Mouse (Mus musculus): Measurements from ENCODE around the gene Arid5b. TPM values are rescaled to one million over a fixed set of nuclear protein-coding genes. Genes with fewer than 3 reads are reported as not detected.

The Arid5b gene
- polyA plus RNA-seq, 1 experiment from 2014 or later: 17.6 TPM

GRCm38 (mm10) chr10:68087722-68088121 is 190.8 kb downstream of the Arid5b start:
- Histone ChIP-seq H3K27ac (ENCODE audit: low read length) (no peak overlapping the region), H3K27me3 (ENCODE audit: control insufficient read depth, insufficient read depth, low read depth, low read length) (no peaks in the 10 kb centered on the region), H3K9me3 (replicated peaks; ENCODE audit: control insufficient read depth, low read length, poor library complexity, severe bottlenecking) (no peaks in the 10 kb centered on the region), H3K4me3 (ENCODE audit: low read depth, low read length) (no peak overlapping the region), H3K36me3 (ENCODE audit: control insufficient read depth, insufficient read depth, low read length) (no peaks in the 10 kb centered on the region), H3K9ac (ENCODE audit: low read depth, low read length) (no peak overlapping the region), H3K4me1 (ENCODE audit: control insufficient read depth, insufficient read depth, low read length) (no peaks in the 10 kb centered on the region), H3K4me2 (ENCODE audit: low read length) (no peak overlapping the region)
- no peak for ATAC-seq
- 90% methylated on average over 3 of the region's 3 CpGs for WGBS

DNA sequence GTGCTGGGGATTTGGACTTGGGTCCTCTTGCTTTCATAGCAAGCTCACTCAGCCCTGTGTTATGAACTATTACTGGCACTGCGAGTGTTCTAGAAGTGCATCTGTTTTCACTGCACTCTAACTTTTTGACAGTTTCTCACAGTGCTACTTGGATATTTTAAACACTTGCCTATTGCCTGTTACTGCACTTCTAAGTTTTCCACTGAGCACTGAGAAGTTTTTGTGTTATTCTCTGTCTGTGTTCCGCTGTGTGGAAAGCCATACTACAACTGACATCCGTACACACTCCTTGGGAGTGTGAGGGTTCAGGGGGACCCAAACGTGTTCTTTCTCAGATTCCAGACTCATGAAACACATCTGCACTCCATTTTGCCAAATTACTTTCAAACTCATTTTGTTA is 191.6 kb downstream of the Arid5b start:
- H3K27me3 ChIP-seq (ENCODE audit: control insufficient read depth, insufficient read depth, low read depth, low read length): no peaks in the 10 kb centered on the region
- no peak for ATAC-seq
- H3K4me2 ChIP-seq (ENCODE audit: low read length): no peak overlapping the region
- 86% methylated on average over 4 of the region's 4 CpGs for WGBS
- H3K9ac ChIP-seq (ENCODE audit: low read depth, low read length): no peak overlapping the region
- H3K36me3 ChIP-seq (ENCODE audit: control insufficient read depth, insufficient read depth, low read length): no peaks in the 10 kb centered on the region
- H3K4me3 ChIP-seq (ENCODE audit: low read depth, low read length): no peak overlapping the region
- H3K27ac ChIP-seq (ENCODE audit: low read length): no peak overlapping the region
- no peaks in the 10 kb centered on the region for H3K4me1 ChIP-seq (ENCODE audit: control insufficient read depth, insufficient read depth, low read length)
- no peaks in the 10 kb centered on the region for H3K9me3 ChIP-seq (replicated peaks; ENCODE audit: control insufficient read depth, low read length, poor library complexity, severe bottlenecking)

- Histone ChIP-seq H3K27ac (ENCODE audit: low read length) (no peak overlapping the region), H3K4me3 (ENCODE audit: low read depth, low read length) (no peak overlapping the region), H3K27me3 (ENCODE audit: control insufficient read depth, insufficient read depth, low read depth, low read length) (no peaks in the 10 kb centered on the region), H3K9ac (ENCODE audit: low read depth, low read length) (no peak overlapping the region), H3K4me2 (ENCODE audit: low read length) (no peak overlapping the region), H3K36me3 (ENCODE audit: control insufficient read depth, insufficient read depth, low read length) (no peaks in the 10 kb centered on the region), H3K4me1 (ENCODE audit: control insufficient read depth, insufficient read depth, low read length) (no peaks in the 10 kb centered on the region), H3K9me3 (replicated peaks; ENCODE audit: control insufficient read depth, low read length, poor library complexity, severe bottlenecking) (no peaks in the 10 kb centered on the region)
- ATAC-seq: no peak
- WGBS: 78% methylated on average over 4 of the region's 4 CpGs
Measured at GRCm38 (mm10) chr10:68085574-68085973, 193.0 kb downstream of the Arid5b start.

DNA sequence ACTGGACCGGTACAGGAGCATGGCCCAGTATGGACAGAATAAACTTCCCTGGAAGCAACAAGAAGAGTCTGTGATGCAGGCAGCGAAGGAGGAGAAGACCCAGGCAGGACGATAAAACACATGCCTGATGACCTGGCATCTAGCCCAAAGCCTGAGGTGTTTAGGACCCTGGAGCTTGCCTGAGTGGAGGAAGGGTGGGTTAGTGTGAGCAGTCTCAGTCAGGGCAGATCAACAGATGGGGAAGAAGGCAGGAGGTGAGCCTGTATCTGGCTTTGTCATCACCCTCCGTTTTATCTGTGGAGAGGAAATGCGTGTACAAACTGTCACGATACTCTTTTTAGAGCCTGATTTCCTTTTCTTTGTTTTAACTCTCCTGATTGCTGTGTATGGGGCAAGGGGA is 196.8 kb downstream of the Arid5b start:
- no peak overlapping the region for H3K4me2 ChIP-seq (ENCODE audit: low read length)
- ATAC-seq: no peak
- H3K4me1 ChIP-seq (ENCODE audit: control insufficient read depth, insufficient read depth, low read length): no peaks in the 10 kb centered on the region
- H3K27me3 ChIP-seq (ENCODE audit: control insufficient read depth, insufficient read depth, low read depth, low read length): no peaks in the 10 kb centered on the region
- H3K9ac ChIP-seq (ENCODE audit: low read depth, low read length): no peak overlapping the region
- H3K36me3 ChIP-seq (ENCODE audit: control insufficient read depth, insufficient read depth, low read length): no peaks in the 10 kb centered on the region
- H3K9me3 ChIP-seq (replicated peaks; ENCODE audit: control insufficient read depth, low read length, poor library complexity, severe bottlenecking): no peaks in the 10 kb centered on the region; the same call in 1 of the 2 replicates
- H3K27ac ChIP-seq (ENCODE audit: low read length): no peak overlapping the region
- no peak overlapping the region for H3K4me3 ChIP-seq (ENCODE audit: low read depth, low read length)
- WGBS: 73% methylated on average over 6 of the region's 6 CpGs

- Histone ChIP-seq H3K4me3 (ENCODE audit: low read depth, low read length) (no peak overlapping the region), H3K4me1 (ENCODE audit: control insufficient read depth, insufficient read depth, low read length) (no peaks in the 10 kb centered on the region), H3K9me3 (replicated peaks; ENCODE audit: control insufficient read depth, low read length, poor library complexity, severe bottlenecking) (no peaks in the 10 kb centered on the region; the same call in 1 of the 2 replicates), H3K4me2 (ENCODE audit: low read length) (no peak overlapping the region), H3K27me3 (ENCODE audit: control insufficient read depth, insufficient read depth, low read depth, low read length) (no peaks in the 10 kb centered on the region), H3K36me3 (ENCODE audit: control insufficient read depth, insufficient read depth, low read length) (no peaks in the 10 kb centered on the region), H3K9ac (ENCODE audit: low read depth, low read length) (no peak overlapping the region), H3K27ac (ENCODE audit: low read length) (no peak overlapping the region)
- ATAC-seq: no peak
- WGBS: 87% methylated on average over 10 of the region's 10 CpGs
Measured at GRCm38 (mm10) chr10:68079910-68080670, 198.4 kb downstream of the Arid5b start.

DNA sequence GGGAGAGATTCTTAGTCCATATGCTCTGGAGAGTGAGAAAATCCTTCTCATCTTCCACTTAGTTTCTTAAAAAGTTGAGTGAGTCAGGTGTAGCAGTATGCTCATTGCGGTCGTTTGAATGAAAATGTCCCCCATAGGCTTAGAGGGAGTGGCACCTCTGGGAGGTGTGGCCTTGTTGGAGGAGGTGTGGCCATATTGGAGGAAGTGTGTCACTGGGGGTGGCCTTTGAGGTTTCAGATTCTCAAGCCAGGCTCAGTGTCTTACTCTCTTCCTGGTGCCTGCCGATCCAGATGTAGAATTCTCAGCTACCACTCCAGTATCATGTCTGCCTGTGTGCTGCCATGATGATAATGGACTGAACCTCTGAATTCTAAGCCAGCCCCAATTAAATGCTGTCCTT is 199.8 kb downstream of the Arid5b start:
- H3K4me3 ChIP-seq (ENCODE audit: low read depth, low read length): no peak overlapping the region
- no peaks in the 10 kb centered on the region; the same call in 1 of the 2 replicates for H3K9me3 ChIP-seq (replicated peaks; ENCODE audit: control insufficient read depth, low read length, poor library complexity, severe bottlenecking)
- H3K27me3 ChIP-seq (ENCODE audit: control insufficient read depth, insufficient read depth, low read depth, low read length): no peaks in the 10 kb centered on the region
- H3K27ac ChIP-seq (ENCODE audit: low read length): no peak overlapping the region
- WGBS: 95% methylated on average over 3 of the region's 3 CpGs
- no peaks in the 10 kb centered on the region for H3K36me3 ChIP-seq (ENCODE audit: control insufficient read depth, insufficient read depth, low read length)
- H3K9ac ChIP-seq (ENCODE audit: low read depth, low read length): no peak overlapping the region
- no peak overlapping the region for H3K4me2 ChIP-seq (ENCODE audit: low read length)
- no peak for ATAC-seq
- H3K4me1 ChIP-seq (ENCODE audit: control insufficient read depth, insufficient read depth, low read length): no peaks in the 10 kb centered on the region

DNA sequence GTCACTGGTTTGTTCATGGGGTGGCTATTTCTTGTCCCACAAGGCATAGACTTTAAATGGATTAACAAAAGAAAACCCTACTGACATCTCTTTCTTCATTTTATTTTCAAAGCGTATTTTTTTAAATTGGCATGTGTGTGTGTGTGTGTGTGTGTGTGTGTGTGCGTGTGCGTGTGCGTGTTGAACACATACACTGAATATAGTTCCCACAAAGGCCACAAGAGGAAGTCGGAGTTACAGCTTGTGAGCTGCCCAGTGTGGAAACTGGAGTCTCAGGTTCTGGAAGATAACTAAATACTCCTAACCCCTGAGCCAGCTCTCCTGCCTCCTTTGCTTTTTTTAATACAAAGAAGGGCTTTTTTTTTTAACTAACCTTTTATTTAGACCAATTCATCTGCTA is 203.4 kb downstream of the Arid5b start:
- no peaks in the 10 kb centered on the region for H3K36me3 ChIP-seq (ENCODE audit: control insufficient read depth, insufficient read depth, low read length)
- H3K4me3 ChIP-seq (ENCODE audit: low read depth, low read length): no peak overlapping the region
- no peak overlapping the region for H3K27ac ChIP-seq (ENCODE audit: low read length)
- H3K4me1 ChIP-seq (ENCODE audit: control insufficient read depth, insufficient read depth, low read length): no peaks in the 10 kb centered on the region
- no peak overlapping the region for H3K4me2 ChIP-seq (ENCODE audit: low read length)
- no peaks in the 10 kb centered on the region; the same call in 1 of the 2 replicates for H3K9me3 ChIP-seq (replicated peaks; ENCODE audit: control insufficient read depth, low read length, poor library complexity, severe bottlenecking)
- WGBS: 92% methylated on average over 5 of the region's 5 CpGs
- H3K9ac ChIP-seq (ENCODE audit: low read depth, low read length): no peak overlapping the region
- ATAC-seq: no peak
- H3K27me3 ChIP-seq (ENCODE audit: control insufficient read depth, insufficient read depth, low read depth, low read length): no peaks in the 10 kb centered on the region

DNA sequence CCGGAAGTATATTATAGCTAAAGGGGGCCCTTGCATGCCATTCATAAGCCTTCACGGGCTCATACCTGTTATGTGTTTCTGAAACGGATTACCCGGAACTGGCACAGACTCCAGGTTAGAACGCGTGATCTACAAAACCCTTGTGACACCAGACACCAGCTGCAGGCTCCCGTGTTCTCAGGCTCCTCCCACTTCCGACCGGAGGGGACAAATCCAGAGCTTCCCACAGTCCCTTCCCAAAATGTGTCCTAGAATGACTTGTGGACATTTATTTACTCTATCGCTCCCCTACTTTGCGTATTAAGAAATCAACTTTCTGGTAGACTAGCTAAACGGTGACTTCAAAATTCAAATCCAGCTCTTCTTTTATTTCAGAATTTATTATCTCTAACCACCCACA is 204.2 kb downstream of the Arid5b start:
- WGBS: 92% methylated on average over 12 of the region's 12 CpGs
- Histone ChIP-seq H3K4me1 (ENCODE audit: control insufficient read depth, insufficient read depth, low read length) (no peaks in the 10 kb centered on the region), H3K9me3 (replicated peaks; ENCODE audit: control insufficient read depth, low read length, poor library complexity, severe bottlenecking) (no peaks in the 10 kb centered on the region; the same call in 1 of the 2 replicates)

DNA sequence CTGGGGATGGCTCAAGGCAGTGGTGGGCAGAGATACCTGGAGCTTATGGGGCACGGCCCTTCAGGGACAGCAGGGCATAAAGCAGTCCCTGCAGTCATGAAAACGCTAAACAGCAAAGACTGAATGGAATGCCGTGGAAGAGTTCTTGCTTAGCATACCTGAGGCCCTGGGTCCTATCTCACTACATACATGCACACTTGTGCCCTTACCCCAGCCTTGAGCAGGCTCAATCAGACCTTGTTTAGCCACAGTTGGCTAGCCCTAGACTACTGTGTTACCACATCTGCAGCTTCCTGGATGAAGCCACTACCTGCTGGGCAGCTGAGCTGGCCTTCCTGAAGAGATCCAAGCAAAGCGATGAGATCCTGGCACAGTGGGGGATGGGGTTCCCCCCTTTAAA is 205.9 kb downstream of the Arid5b start:
- H3K36me3 ChIP-seq (ENCODE audit: control insufficient read depth, insufficient read depth, low read length): no peaks in the 10 kb centered on the region
- no peak overlapping the region for H3K27ac ChIP-seq (ENCODE audit: low read length)
- H3K9ac ChIP-seq (ENCODE audit: low read depth, low read length): no peak overlapping the region
- no peaks in the 10 kb centered on the region for H3K9me3 ChIP-seq (replicated peaks; ENCODE audit: control insufficient read depth, low read length, poor library complexity, severe bottlenecking)
- no peak for ATAC-seq
- H3K27me3 ChIP-seq (ENCODE audit: control insufficient read depth, insufficient read depth, low read depth, low read length): no peaks in the 10 kb centered on the region
- H3K4me2 ChIP-seq (ENCODE audit: low read length): no peak overlapping the region
- no peaks in the 10 kb centered on the region for H3K4me1 ChIP-seq (ENCODE audit: control insufficient read depth, insufficient read depth, low read length)
- H3K4me3 ChIP-seq (ENCODE audit: low read depth, low read length): no peak overlapping the region
- WGBS: 94% methylated on average over 4 of the region's 4 CpGs

More for the DNA sequence above, 204.2 kb downstream of the Arid5b start:
- ATAC-seq: no peak
- H3K27me3 ChIP-seq (ENCODE audit: control insufficient read depth, insufficient read depth, low read depth, low read length): no peaks in the 10 kb centered on the region
- no peaks in the 10 kb centered on the region for H3K36me3 ChIP-seq (ENCODE audit: control insufficient read depth, insufficient read depth, low read length)
- no peak overlapping the region for H3K9ac ChIP-seq (ENCODE audit: low read depth, low read length)
- H3K4me2 ChIP-seq (ENCODE audit: low read length): no peak overlapping the region
- H3K4me3 ChIP-seq (ENCODE audit: low read depth, low read length): no peak overlapping the region
- no peak overlapping the region for H3K27ac ChIP-seq (ENCODE audit: low read length)
